Mouse (Mus musculus) lung, embryonic 16.5 days (tissue): ENCODE measurements around the gene Tmem135. TPM values are rescaled to one million over a fixed set of nuclear protein-coding genes. Genes with fewer than 3 reads are reported as not detected.
A peak's percentile ranks its signal among the peaks of the same experiment; 100 is the strongest.

Source experiments
- ATAC-seq: fragments of 200-750 bp; cut with Nextera tagmentation; 2 replicates; pipeline ENCODE4 v1.8.0; 2017; ENCODE audit warnings: low read depth, mild to moderate bottlenecking, moderate library complexity
- H3K27ac ChIP-seq: fragments of 300-500 bp; sonication (generic); 2 replicates; pipeline ENCODE4 v1.5.1; 2014; ENCODE audit warnings: mild to moderate bottlenecking, control low read depth, low read length
- H3K27me3 ChIP-seq: fragments of 300-500 bp; sonication (generic); 2 replicates; pipeline ENCODE4 v1.6.1; 2014; ENCODE audit warnings: low read depth, low read length, mixed read lengths; ENCODE audit not compliant: control insufficient read depth, insufficient read depth
- H3K36me3 ChIP-seq: fragments of 300-500 bp; sonication (generic); 2 replicates; pipeline ENCODE4 v1.6.1; 2014; ENCODE audit warnings: low read length; ENCODE audit not compliant: control insufficient read depth, insufficient read depth
- H3K4me1 ChIP-seq: fragments of 300-500 bp; sonication (generic); replicated peaks from 2 replicates; pipeline ENCODE4 v1.6.1; 2014; ENCODE audit warnings: low read length, mixed read lengths; ENCODE audit not compliant: control insufficient read depth, insufficient read depth
- H3K4me2 ChIP-seq: fragments of 300-500 bp; sonication (generic); 2 replicates; pipeline ENCODE4 v1.6.1; 2014; ENCODE audit warnings: low read depth, low read length, control low read depth
- H3K4me3 ChIP-seq: fragments of 300-500 bp; sonication (generic); 2 replicates; pipeline ENCODE4 v1.5.1; 2014; ENCODE audit warnings: mild to moderate bottlenecking, low read length, control low read depth
- H3K9ac ChIP-seq: fragments of 300-500 bp; sonication (generic); 2 replicates; pipeline ENCODE4 v1.6.1; 2014; ENCODE audit warnings: low read length, control low read depth
- H3K9me3 ChIP-seq: fragments of 300-500 bp; sonication (generic); 2 replicates; pipeline ENCODE4 v1.6.1; 2016; ENCODE audit warnings: low read length; ENCODE audit not compliant: control insufficient read depth
- WGBS: fragments of 180-500 bp; shearing (Covaris S2); extraction: QIAGEN DNeasy Blood & Tissue Kit; methylation state at CpG from one replicate; pipeline ENCODE4 v1.1.7; 2014; 5-methylcytosine and 5-hydroxymethylcytosine counted together
- polyA plus RNA-seq: library from polyadenylated mRNA; unstranded; fragments of >200 nt; fragmentation: Nextera tagmentation; extraction: Ambion mirVana; gene quantifications from 2 replicates; pipeline ENCODE4 v1.2.1, GENCODE M21; 2015

Tmem135 gene
- polyA plus RNA-seq, 1 experiment from 2014 or later: 29.0 TPM

DNA sequence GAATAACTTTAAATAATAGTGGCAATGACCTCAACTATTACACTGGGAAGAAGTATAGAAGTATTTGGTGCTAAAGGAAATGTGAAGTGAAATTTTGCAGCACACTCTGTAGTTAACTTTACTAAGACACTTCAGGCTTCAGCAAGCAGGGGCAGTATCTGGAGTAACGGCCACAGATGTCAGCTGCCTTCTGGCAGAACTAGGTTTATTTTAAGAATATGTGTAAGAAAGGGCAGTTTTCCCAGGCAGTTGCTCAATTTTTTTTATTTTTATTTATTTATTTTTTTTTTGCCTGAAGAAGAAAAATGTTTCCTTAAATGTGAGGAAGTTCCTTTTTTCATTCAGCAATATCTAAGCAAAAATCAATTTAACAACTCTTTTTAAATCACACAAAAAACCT lies 187.4 kb downstream of the Tmem135 start:
- Histone ChIP-seq H3K4me1 (peaks cover 16% of the 10 kb centered on the region), H3K9me3 (no peaks in the 10 kb centered on the region), H3K4me2 (no peak overlapping the region), H3K27me3 (no peaks in the 10 kb centered on the region), H3K4me3 (no peak overlapping the region), H3K9ac (no peak overlapping the region), H3K27ac (no peak overlapping the region), H3K36me3 (no peaks in the 10 kb centered on the region)
- ATAC-seq: peak; percentile 91
- 26% methylated on average over 1 of the region's 1 CpGs for WGBS

DNA sequence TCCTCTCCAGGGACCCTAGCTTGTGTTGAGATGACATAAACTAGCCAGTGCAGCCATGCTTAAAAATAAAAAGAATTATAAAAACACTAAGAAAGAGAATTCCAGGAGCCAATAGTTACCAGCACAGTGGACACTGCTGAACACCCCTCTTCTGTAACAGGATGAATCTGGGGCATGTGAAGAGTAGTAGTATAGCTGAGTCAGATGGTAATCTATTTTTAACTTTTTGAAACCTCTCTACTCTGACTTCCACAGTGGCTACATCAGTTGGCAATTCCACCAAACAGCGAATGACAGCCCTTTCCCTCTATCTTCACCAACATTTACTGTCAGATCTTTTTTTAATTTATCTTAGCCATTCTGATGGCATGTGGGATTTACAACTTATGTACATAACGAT lies 187.9 kb downstream of the Tmem135 start:
- Histone ChIP-seq H3K4me3 (no peak overlapping the region), H3K4me2 (no peak overlapping the region), H3K4me1 (peaks cover 16% of the 10 kb centered on the region), H3K27ac (peak overlapping the region; percentile 14; the same call in 1 of the 2 replicates), H3K36me3 (no peaks in the 10 kb centered on the region), H3K9ac (no peak overlapping the region), H3K9me3 (no peaks in the 10 kb centered on the region), H3K27me3 (no peaks in the 10 kb centered on the region)
- peak; percentile 56; the same call in 1 of the 2 replicates for ATAC-seq
- 47% methylated on average over 2 of the region's 2 CpGs for WGBS

DNA sequence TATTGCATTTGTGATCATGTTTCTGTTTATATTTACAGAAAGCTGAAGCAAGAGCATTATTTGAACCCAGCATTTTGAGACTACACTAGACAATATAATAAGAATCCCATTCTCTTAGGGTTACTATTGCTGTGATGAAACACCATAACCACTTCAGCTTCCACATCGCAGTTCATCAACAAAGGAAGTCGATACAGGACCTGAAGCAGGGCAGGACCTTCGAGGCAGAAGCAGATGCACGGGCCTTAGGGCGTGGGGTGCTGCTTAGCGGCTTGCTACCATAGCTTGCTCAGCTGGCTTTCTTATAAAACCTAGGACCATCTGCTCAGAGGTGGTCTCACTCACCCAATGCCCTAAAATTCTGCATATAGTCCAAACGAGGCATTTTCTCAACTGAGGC lies 188.3 kb downstream of the Tmem135 start:
- H3K9me3 ChIP-seq: no peaks in the 10 kb centered on the region
- H3K36me3 ChIP-seq: no peaks in the 10 kb centered on the region
- no peak overlapping the region for H3K4me2 ChIP-seq
- 0 out of 2 replicates have a peak, but pooled peaks have one; percentile 19 for ATAC-seq
- WGBS: 50% methylated on average over 7 of the region's 7 CpGs
- H3K27ac ChIP-seq: peak overlapping the region; percentile 14; the same call in 1 of the 2 replicates
- peaks cover 16% of the 10 kb centered on the region for H3K4me1 ChIP-seq
- no peak overlapping the region for H3K9ac ChIP-seq
- H3K27me3 ChIP-seq: no peaks in the 10 kb centered on the region
- no peak overlapping the region for H3K4me3 ChIP-seq

DNA sequence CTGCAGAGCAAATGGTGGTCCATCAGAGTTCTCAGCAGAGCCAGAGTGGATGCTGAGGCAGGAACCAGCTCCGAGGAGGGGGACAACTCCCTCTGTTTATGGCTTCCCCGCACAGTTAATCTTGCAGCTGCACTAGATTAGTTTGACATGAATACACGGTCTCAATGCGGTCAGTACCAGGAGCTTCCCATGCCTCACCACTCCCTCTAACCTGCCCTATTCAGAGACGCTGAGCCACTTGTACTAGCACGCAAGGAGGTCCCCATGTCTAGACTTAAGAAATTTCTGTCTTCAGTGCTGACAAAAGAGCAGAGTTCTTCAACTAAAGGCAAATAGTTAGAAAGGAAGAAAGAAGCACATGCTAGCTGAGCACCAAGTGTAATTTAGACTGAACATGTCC lies 193.5 kb downstream of the Tmem135 start:
- no peak for ATAC-seq
- Histone ChIP-seq H3K4me3 (no peak overlapping the region), H3K4me1 (peaks cover 3% of the 10 kb centered on the region), H3K9ac (no peak overlapping the region), H3K4me2 (no peak overlapping the region), H3K9me3 (no peaks in the 10 kb centered on the region), H3K36me3 (no peaks in the 10 kb centered on the region), H3K27ac (no peak overlapping the region), H3K27me3 (no peaks in the 10 kb centered on the region)
- 51% methylated on average over 6 of the region's 6 CpGs for WGBS

DNA sequence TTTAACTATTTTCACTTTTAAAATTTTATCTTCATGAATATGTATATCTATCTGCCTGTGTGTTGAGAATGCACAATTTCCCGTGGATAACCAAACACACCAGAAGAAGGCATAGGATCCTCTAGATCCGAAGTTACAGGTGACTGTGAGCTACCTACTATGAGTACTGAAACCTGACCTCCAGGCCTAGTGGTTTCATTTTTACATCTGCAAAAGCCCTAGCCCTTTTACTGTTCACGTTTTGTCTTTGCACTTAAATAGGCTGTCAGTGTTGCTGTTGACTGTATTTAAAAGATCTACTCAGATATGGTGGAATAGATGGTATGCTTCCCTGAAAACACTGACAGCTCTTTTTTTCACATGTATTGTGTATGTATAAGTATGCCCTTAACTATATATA lies 197.9 kb downstream of the Tmem135 start:
- H3K9ac ChIP-seq: no peak overlapping the region
- no peak overlapping the region for H3K4me3 ChIP-seq
- no peaks in the 10 kb centered on the region for H3K9me3 ChIP-seq
- H3K27me3 ChIP-seq: no peaks in the 10 kb centered on the region
- H3K4me2 ChIP-seq: no peak overlapping the region
- WGBS: 77% methylated on average over 3 of the region's 3 CpGs
- H3K36me3 ChIP-seq: no peaks in the 10 kb centered on the region
- no peaks in the 10 kb centered on the region for H3K4me1 ChIP-seq
- no peak for ATAC-seq
- H3K27ac ChIP-seq: no peak overlapping the region

DNA sequence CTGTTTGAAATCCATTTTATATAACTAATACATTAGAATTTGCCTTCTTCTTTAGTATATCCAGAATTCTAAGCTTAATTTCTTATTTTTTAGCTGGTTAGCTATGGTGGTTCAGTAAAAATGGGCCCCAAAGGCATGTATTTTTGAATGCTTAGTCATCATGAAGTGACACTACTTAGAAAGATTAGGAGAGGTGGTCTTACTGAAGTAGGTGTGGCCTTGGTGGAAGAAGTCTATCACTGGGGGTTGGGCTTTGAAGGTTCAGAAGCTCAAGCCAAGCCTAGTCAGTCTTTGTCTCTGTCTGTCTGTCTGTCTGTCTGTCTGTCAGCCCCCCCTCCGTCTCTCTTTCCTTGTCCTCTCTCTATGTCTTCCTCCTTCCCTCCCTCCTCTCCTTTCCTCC lies 198.6 kb downstream of the Tmem135 start:
- no peak overlapping the region for H3K9ac ChIP-seq
- no peak overlapping the region for H3K27ac ChIP-seq
- no peaks in the 10 kb centered on the region for H3K36me3 ChIP-seq
- ATAC-seq: no peak
- H3K9me3 ChIP-seq: no peaks in the 10 kb centered on the region
- no peaks in the 10 kb centered on the region for H3K27me3 ChIP-seq
- 93% methylated on average over 1 of the region's 1 CpGs for WGBS
- H3K4me3 ChIP-seq: no peak overlapping the region
- H3K4me2 ChIP-seq: no peak overlapping the region
- H3K4me1 ChIP-seq: no peaks in the 10 kb centered on the region

DNA sequence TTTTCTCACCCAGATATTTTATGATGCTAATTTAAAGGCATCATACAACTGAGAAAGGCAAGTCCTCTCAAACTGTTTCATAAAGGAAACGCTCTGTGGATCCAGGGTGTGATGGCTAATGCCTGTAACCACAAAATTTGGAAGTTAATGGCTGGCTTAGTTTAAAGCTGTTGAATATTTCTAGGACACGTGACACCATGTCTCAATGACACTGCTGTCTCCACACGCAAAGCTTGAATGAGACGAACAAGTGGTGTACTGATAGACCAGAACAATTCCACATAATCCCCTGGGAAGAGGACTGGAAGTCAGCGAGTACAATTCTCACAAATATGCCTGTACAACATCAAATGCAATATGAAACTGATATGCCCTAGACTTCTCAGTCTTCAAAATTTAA lies 200.9 kb downstream of the Tmem135 start:
- Histone ChIP-seq H3K9me3 (no peaks in the 10 kb centered on the region), H3K4me2 (no peak overlapping the region), H3K4me1 (no peaks in the 10 kb centered on the region), H3K27ac (no peak overlapping the region), H3K27me3 (no peaks in the 10 kb centered on the region), H3K4me3 (no peak overlapping the region), H3K36me3 (no peaks in the 10 kb centered on the region), H3K9ac (no peak overlapping the region)
- no peak for ATAC-seq
- 81% methylated on average over 5 of the region's 5 CpGs for WGBS

DNA sequence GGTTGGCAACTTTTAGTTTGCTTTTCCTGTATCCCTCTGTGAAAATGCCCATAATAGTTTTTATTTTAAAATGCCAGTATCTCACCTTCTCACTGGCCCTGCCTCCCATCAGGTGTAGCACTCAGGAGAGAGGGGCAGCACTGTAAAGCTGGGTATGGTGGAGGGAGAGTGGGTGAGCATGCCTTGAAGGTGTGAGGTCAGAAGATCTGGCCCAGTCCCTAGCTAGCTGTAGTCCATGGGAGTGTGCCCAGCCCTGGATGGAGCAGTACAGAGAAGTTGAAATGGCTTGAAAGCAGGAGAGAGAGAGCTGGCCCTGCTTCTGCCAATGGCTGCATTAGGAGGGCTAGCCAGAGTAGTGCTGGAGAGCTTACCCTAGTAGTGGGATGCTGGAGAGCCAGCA lies 202.1 kb downstream of the Tmem135 start:
- no peak overlapping the region for H3K4me2 ChIP-seq
- no peak overlapping the region for H3K4me3 ChIP-seq
- H3K27me3 ChIP-seq: no peaks in the 10 kb centered on the region
- no peak overlapping the region for H3K27ac ChIP-seq
- H3K36me3 ChIP-seq: no peaks in the 10 kb centered on the region
- no peak for ATAC-seq
- no peak overlapping the region for H3K9ac ChIP-seq
- no peaks in the 10 kb centered on the region for H3K4me1 ChIP-seq
- H3K9me3 ChIP-seq: no peaks in the 10 kb centered on the region

DNA sequence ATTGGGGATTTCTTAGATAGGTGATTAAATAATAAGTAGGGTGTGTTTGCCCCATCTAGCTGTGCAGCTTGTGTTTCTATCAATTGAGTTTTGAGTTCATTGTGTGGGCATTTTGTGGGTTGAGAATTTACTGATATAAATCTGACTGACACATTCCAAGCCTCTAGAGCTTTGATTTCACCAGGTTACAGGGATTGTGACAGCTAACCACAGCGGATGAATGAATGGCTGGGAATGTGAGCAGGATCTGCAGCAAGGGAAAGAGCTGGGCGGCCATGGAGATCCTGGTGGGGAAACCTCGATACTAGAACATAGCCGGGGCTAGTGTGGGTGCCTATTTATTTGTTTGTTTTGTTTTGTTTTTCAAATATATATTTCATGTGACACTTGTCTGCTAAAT lies 205.5 kb downstream of the Tmem135 start:
- Histone ChIP-seq H3K4me3 (no peak overlapping the region), H3K27me3 (no peaks in the 10 kb centered on the region), H3K9ac (no peak overlapping the region), H3K9me3 (no peaks in the 10 kb centered on the region), H3K36me3 (no peaks in the 10 kb centered on the region), H3K4me1 (0 out of 2 replicates have a peak, but pooled peaks cover 2% of the 10 kb centered on the region), H3K4me2 (no peak overlapping the region), H3K27ac (no peak overlapping the region)
- ATAC-seq: no peak
- 91% methylated on average over 4 of the region's 4 CpGs for WGBS

DNA sequence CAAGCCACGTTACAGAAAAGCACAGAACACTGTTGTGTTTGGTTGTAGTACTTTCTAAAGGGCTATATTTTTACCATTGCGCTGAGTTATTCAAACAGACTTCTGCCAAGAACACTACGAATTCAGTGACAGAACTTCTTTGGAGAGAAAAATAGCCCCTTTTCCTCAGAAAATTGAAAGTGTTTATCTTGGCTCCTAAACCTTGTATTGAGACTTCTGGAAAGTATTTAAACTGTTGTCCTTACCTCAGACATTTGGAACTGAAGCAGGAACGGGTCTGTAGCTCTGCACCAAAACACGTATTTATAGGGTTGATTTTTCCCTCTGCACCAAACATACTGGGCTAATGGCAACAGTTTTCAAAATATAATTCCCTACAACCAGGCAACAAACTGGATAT lies 210.6 kb downstream of the Tmem135 start:
- ATAC-seq: no peak
- no peak overlapping the region for H3K9ac ChIP-seq
- 38% methylated on average over 5 of the region's 5 CpGs for WGBS
- H3K27me3 ChIP-seq: no peaks in the 10 kb centered on the region
- no peak overlapping the region for H3K4me2 ChIP-seq
- H3K4me3 ChIP-seq: no peak overlapping the region
- no peaks in the 10 kb centered on the region for H3K36me3 ChIP-seq
- H3K9me3 ChIP-seq: no peaks in the 10 kb centered on the region
- H3K4me1 ChIP-seq: 0 out of 2 replicates have a peak, but pooled peaks cover 4% of the 10 kb centered on the region
- no peak overlapping the region for H3K27ac ChIP-seq
